Mouse (Mus musculus) heart, postnatal 4 days (tissue): ENCODE measurements around the gene Tmem17. TPM values are rescaled to one million over a fixed set of nuclear protein-coding genes. Genes with fewer than 3 reads are reported as not detected.

Experiments used
- DNase-seq: peaks from one replicate; pipeline ENCODE4 v3.0.0; 2021
- total RNA-seq, 2 experiments: library from RNA; stranded (reverse); gene quantifications; 2 replicates each; pipeline ENCODE4 v1.2.3; 2021

Gene Tmem17
- total RNA-seq, result 1 to 10 TPM; 3.3 to 3.4 TPM

- DNase-seq, result peak; percentile 94
These were observed at the start of gene Tmem17 for GRCm38 (mm10) chr11:22512038-22513001. Gene Tmem17 (plus strand): TSS chr11:22512088.

GRCm38 (mm10) chr11:22479836-22480619, 31.9 kb upstream of the Tmem17 start:
- DNase-seq, result no peak

DNA sequence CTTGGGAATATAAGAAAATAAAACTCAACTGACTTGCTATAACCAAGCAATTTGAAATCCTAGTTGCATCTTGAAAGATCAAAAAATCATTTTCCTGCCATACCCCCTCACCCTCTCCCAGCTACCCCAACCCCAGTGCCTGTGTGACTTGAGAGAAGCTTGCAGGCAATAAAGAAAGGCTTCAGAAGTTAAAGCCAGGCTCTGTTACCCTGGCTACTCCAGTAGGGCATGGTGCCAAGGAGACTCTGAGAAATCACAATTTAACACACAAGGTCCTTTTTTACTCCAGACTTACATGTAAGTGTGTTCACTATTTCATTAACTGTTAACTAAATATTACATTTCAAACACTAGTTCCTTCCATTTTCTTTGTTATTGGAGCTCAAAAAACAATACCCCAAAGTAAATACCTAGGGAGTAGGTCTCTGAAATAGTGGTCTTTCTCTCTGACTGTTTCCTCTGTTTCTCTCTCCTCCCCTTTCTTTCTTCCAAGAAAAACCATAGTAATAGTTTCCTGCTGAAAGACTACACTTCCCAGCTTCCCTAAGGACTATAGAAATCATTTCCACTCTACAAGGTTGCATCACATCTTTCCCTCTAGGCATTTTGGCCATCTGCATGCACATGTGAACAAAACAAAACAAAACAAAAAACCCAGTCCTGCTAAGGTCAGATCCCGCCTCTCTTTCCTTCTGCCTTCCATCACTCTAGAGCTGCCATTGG, 30.1 kb upstream of the Tmem17 start:
- DNase-seq, result peak; percentile 6

DNA sequence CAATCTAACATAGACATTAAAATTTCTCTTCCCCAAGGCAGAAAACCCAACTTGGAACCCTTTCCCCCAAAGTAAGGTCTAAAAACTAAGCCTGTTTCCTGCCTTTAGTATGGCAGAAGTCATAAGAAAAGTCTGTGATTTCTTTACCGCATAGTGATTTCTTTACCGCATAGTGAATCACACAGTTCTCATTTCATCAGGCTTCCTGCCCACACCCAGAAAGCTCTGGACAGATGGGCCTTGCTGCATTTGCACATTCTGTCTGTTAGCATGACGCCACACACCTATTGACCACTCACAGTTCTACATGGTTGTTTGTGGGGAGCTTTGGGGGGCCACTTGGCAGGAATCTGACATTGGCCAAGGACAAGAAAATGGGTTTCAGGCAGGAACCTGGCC, 29.5 kb upstream of the Tmem17 start:
- no peak for DNase-seq

DNA sequence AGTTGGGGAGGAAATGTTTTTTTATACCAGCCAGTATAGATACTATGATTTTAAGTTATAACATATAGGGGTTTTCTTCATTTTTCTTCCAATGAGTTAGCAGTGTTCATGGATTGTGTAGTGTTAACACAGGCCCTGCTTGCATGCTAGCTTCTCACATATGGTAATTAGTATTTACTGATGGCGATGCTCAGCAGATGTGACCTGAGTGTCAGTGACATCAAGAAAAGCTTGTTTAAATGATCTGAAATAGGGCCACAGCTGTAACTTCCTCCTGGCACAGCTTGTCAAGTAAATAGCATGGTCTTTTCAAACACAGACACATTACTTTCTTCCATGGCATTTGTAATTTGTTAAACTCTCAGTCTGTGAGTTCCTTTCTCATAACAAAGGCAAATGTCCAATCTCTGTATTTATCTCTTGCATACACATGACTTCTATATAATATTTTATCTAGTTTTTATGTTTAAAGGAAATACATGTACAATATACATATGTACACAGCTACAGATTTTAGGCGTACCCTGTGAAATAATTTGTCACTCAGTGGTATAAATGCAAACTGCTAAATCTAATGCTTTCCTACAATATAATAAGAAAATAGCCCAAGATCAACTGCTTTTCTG, 18.1 kb upstream of the Tmem17 start:
- DNase-seq, result no peak

GRCm38 (mm10) chr11:22494941-22495340, 16.9 kb upstream of the Tmem17 start:
- no peak for DNase-seq

DNA sequence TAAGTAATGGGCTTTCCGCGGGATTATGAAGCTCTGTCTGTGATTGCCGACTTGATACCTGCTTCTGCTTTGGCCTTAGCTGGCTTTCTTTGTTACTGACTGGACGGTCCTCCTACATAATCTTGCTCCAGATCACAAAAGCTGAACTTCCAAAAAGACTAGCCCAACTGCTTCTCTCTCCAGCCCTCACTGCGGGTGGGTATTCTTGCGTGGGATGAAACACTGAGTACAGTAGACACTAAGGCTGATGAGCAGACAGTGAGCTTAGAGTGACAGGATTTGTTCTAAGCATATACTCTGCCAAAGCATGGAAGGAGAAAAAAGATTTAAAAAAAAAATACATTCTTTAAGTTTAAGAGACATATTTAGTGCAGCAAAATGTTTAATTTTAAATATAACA, 12.5 kb upstream of the Tmem17 start:
- no peak for DNase-seq

- DNase-seq, result no peak
These were observed 12.0 kb upstream of the Tmem17 start for GRCm38 (mm10) chr11:22499886-22500285.

DNA sequence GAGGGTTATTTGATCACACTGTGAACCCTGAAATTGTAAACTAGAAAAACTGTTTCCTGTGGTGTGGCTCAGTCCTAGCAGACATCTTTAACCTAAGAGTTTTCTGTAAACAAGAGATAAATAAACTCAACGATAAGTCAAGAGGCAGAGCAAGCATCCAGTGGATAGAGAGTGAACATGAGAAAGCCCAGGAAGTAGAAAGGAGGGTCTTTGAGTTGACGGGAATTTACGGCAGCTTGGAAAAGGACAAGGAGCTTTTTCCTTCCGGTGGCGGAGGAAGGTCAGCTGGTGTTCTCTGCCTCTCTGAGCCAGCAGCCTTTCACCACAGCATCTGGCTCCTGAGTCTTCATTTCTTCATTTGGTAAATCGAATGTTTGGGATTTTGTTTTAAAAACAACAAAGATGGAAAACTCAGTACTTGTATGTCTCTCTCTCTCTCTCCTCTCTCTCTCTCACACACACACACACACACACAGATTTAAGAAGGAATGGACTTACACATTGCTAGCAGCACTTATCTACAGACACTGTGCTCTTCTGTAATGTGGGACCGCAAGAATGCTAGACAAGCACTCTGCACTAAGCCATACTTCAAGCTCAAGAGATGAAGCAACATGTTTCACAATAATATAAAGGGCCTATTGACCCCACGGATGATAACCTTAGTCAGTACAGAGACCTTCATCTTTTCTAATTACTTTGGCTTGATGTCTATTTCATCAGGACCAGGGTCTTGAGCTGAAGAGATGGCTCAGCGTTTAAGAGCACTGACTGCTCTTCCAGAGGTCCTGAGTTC, 10.9 kb upstream of the Tmem17 start:
- DNase-seq, result no peak

DNA sequence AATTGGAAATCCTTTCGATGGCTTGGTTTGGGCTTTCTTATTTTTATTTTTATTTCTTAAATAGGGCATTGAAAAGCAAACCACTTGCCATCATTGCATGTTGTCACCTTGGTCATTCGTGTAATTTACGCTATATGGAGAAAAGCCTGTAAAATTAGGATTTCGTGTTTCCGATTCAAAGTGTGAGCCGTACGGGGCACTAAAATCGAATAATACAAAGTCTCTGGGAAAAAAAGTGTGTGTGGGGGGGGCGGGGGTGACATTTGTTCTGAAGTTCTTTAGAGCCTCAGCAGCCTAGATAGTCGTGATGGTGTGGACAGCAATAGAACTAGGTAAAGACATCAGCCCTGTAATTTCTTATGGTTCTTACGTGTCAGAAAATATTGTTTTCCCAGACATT, 1.2 kb downstream of the Tmem17 start:
- DNase-seq, result no peak

DNA sequence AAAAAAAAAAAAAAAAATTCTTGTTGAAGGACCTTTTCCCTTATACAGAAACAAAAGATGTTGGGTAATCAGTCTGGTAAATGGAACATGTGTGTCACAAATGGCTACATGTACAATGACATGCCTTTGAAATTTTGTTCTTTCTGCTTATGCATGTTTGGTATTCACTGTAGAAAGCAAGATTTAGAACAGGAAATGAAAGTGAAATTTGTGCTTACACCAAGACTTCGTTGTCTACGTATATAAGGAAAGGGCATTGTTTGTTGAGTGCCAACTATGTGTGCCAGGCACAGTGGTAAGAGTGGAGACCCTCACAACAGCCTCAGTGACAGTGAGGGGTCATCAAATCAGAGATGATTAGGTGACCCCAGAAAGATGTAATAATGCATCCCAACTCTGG, 3.2 kb downstream of the Tmem17 start:
- no peak for DNase-seq

GRCm38 (mm10) chr11:22518445-22518844, 6.6 kb downstream of the Tmem17 start:
- no peak for DNase-seq

DNA sequence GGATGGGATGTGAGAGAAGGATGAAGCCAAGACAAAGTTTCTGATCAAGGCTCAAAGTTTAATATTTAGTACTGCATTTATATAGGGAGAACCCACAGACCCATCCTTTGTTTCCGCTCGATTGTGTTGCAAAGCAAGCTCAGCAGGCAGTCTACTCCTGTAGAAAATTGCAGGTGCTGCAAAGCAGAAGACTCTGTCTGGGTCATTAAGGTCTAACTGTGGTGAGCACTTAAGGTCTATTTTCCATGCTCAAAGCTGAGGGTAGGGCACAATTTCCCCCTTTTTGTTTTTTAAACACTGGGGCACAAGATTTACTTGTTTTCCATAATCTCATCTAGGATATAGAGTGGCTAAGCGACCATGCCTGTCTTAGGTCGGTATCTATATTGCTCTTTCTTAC, 8.4 kb downstream of the Tmem17 start:
- no peak for DNase-seq

GRCm38 (mm10) chr11:22524606-22525005, 12.7 kb downstream of the Tmem17 start:
- no peak for DNase-seq

DNA sequence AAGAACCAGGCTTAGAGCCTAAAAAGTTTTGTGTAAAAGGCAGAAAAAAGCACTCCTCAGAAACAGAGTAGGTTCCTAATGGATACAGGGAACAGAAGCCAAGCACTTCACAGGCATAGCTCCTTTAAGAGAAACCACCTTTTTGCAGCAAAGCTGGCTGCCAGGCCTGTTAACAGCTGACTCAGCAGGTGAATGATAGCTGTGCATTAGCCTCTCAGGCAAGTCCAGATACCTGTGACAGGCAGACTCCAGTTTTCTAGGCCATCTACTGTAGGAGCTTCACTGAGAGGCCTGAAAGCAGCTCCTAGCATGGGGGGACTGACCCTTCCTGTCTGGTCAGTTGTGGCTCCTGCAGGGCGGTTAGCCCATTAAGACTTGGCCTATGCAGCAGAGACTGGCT, 28.7 kb downstream of the Tmem17 start:
- DNase-seq, result no peak

GRCm38 (mm10) chr11:22560061-22560460, 48.2 kb downstream of the Tmem17 start:
- DNase-seq, result no peak

DNA sequence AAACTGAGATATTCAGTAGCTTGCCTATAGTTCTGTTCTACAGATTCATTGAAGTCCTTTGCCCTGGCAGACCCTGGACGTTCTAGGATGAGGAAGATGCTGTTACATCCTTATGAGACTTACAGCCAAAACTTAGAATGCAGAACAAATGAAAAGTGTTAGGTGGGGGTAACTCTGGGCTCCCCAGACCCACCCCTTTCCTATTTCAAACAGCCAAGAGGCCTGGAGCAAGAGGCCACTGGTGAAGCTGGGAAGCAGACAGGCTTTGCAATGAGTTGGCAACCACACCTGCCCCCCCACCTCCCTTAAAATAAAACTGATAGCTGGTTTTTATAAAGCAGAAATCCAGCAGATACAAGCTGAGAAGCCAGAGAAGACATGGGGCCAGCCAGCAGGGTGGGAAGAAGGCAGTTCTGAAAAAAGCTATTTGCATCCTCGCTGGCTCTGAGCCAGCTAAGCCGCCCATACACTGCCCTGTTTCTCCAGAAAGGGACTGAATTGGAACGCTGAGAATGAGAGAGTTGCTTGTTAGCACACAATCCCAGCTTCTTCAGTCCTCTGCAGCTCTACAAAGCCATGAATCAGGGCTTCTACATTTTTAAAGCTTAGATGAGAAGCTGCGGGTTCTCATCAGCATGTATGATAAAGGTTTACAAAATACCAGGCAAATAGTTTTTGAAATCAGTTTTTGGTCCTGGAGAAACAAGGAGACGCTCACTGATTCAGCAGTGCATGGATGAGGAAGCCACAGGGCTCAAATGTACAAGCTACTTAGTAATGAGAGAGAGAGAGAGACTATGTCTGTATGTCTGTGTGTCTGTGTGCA, 48.8 kb downstream of the Tmem17 start:
- peak; percentile 75 for DNase-seq

GRCm38 (mm10) chr11:22561329-22561592, 49.4 kb downstream of the Tmem17 start:
- DNase-seq, result no peak

GRCm38 (mm10) chr11:22563706-22564105, 51.8 kb downstream of the Tmem17 start:
- no peak for DNase-seq

- no peak for DNase-seq
These were observed 52.8 kb downstream of the Tmem17 start for GRCm38 (mm10) chr11:22564676-22565075.
